12 mouse cellular contexts compared by ENCODE assay signal in the genomic region with DNA sequence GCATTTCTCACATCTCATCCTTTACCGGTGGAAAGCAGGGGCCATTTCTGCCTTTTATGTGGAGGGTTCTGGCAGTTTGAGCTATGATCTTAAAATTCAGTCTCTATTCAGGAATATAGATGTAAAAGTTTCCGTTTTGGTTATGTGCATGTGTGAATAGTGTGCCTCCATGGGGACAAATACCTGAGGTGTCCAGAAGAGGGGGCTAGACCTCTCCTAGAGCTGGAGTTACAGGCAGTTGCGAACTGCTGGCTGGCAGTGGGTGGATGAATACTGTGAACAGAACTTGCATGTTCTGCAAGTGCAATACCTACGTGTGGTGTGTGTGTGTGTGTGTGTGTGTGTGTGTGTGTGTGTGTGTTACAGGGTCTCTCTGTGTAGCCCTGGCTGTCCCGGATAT. TPM values are rescaled to one million over a fixed set of nuclear protein-coding genes. Genes with fewer than 3 reads are reported as not detected.
DNase-seq lines count a peak whose midpoint lies in the region; ATAC-seq and TF ChIP-seq lines count a peak whose summit lies in the region.
"Had no signal": no experiment of that assay in that cellular context is flagged by ENCODE, and none has a peak within 500 bp of the region (broad histone marks: within the 10 kb centered on the region; RNA-seq: fewer than 3 reads in every experiment).

No protein-coding gene starts in this region.

- WGBS in midbrain, embryonic 10.5 days: 77% methylated on average over 5 of the region's 5 CpGs

- ATAC-seq in megakaryocyte progenitor cell, adult 5-6 weeks (replicated peaks; ENCODE audit: poor library complexity): peak; percentile 23; the same call in 1 of the 2 replicates
- ATAC-seq in monocyte, adult 5-6 weeks (replicated peaks; ENCODE audit: insufficient number of reproducible peaks, low FRiP score, low TSS enrichment, poor library complexity, severe bottlenecking): no peak
- ATAC-seq: hindbrain, embryonic 16.5 days had no signal

- no peak overlapping the region for H3K27ac ChIP-seq in layer of hippocampus, adult 2 months
- H3K27ac ChIP-seq in midbrain, embryonic 10.5 days (replicated peaks): no peak overlapping the region
- H3K27ac ChIP-seq: embryonic facial prominence, embryonic 10.5 days; forebrain, embryonic 12.5 days; lung, embryonic 15.5 days had no signal

- no peaks in the 10 kb centered on the region for H3K36me3 ChIP-seq in midbrain, embryonic 10.5 days
- H3K36me3 ChIP-seq: embryonic facial prominence, embryonic 10.5 days; forebrain, embryonic 12.5 days; lung, embryonic 15.5 days had no signal

- H3K9me3 ChIP-seq in midbrain, embryonic 10.5 days (replicated peaks): no peaks in the 10 kb centered on the region
- H3K9me3 ChIP-seq: embryonic facial prominence, embryonic 10.5 days; forebrain, embryonic 12.5 days; lung, embryonic 15.5 days had no signal

- TF ChIP-seq CTCF in layer of hippocampus, adult 2 months (conservative IDR thresholded peaks at IDR 0.05): peak; percentile 45

- H3K27me3 ChIP-seq in midbrain, embryonic 10.5 days (ENCODE audit: low read depth, poor library complexity, severe bottlenecking): peaks cover 46% of the 10 kb centered on the region

- no peak overlapping the region for H3K4me3 ChIP-seq in layer of hippocampus, adult 2 months
- no peak overlapping the region for H3K4me3 ChIP-seq in midbrain, embryonic 10.5 days
- H3K4me3 ChIP-seq: embryonic facial prominence, embryonic 10.5 days; forebrain, embryonic 12.5 days; lung, embryonic 15.5 days had no signal

- no peak for DNase-seq in layer of hippocampus, adult 2 months (ENCODE audit: low spot score in 2 of 2)
- no peak for DNase-seq in layer of hippocampus, postnatal 36 days
- peak; percentile 33 for DNase-seq in CD4-positive helper T cell, adult 2 months (ENCODE audit: low read depth, low spot score)
- DNase-seq in NIH3T3 (ENCODE audit: low read depth): peak; percentile 64
- DNase-seq in midbrain, embryonic 10.5 days (ENCODE audit: low spot score): no peak

- H3K4me1 ChIP-seq in midbrain, embryonic 10.5 days: peaks cover 47% of the 10 kb centered on the region

RNA-seq across cellular contexts. Expression of gene Rgs9bp, which starts 2.7 kb away (rescaled TPM):
- total RNA-seq in layer of hippocampus, adult 2 months (2021): under 1 TPM; 0.34 to 0.51 TPM
- under 1 TPM; 0.23 to 0.37 TPM for total RNA-seq in layer of hippocampus, postnatal 36 days (2021)
- total RNA-seq in megakaryocyte progenitor cell, adult 5-6 weeks (2015): 0.93 and 1.2 TPM in 2 replicates
- total RNA-seq in megakaryocyte progenitor cell, adult 5-6 weeks (2017): 0.92 and 1.0 TPM in 2 replicates
- 0.10 to 0.21 TPM in 2 of 3 replicates, not detected in the other for total RNA-seq in monocyte, adult 5-6 weeks (2017)
- 0.29 and 0.64 TPM in 2 replicates for polyA plus RNA-seq in midbrain, embryonic 10.5 days (2016; fragmentation: Nextera tagmentation; extraction: Ambion mirVana)

RNA-seq across cellular contexts. Expression of gene Ankrd27, which starts 3.3 kb away (rescaled TPM):
- total RNA-seq in layer of hippocampus, adult 2 months (2021): 10 to 100 TPM; 35.8 to 44.2 TPM
- total RNA-seq in layer of hippocampus, postnatal 36 days (2021): 10 to 100 TPM; 42.0 to 44.1 TPM
- 37.5 and 44.2 TPM in 2 replicates for total RNA-seq in megakaryocyte progenitor cell, adult 5-6 weeks (2015)
- total RNA-seq in megakaryocyte progenitor cell, adult 5-6 weeks (2017): 55.8 and 57.1 TPM in 2 replicates
- 22.5 to 37.8 TPM (median 27.3 TPM) in 3 replicates for total RNA-seq in monocyte, adult 5-6 weeks (2017)
- polyA plus RNA-seq in midbrain, embryonic 10.5 days (2016; fragmentation: Nextera tagmentation; extraction: Ambion mirVana): 37.7 and 39.2 TPM in 2 replicates

RNA-seq across cellular contexts. Expression of gene Nudt19, which starts 26.6 kb away (rescaled TPM):
- 10 to 100 TPM; 65.1 to 67.3 TPM for total RNA-seq in layer of hippocampus, adult 2 months (2021)
- 10 to 100 TPM; 65.2 to 73.8 TPM for total RNA-seq in layer of hippocampus, postnatal 36 days (2021)
- total RNA-seq in megakaryocyte progenitor cell, adult 5-6 weeks (2015): 120 and 124 TPM in 2 replicates
- 41.1 and 61.3 TPM in 2 replicates for total RNA-seq in megakaryocyte progenitor cell, adult 5-6 weeks (2017)
- total RNA-seq in monocyte, adult 5-6 weeks (2017): 15.7 to 30.9 TPM (median 21.0 TPM) in 3 replicates
- 47.4 and 48.9 TPM in 2 replicates for polyA plus RNA-seq in midbrain, embryonic 10.5 days (2016; fragmentation: Nextera tagmentation; extraction: Ambion mirVana)

RNA-seq across cellular contexts. Expression of gene Tdrd12, which starts 45.2 kb away (rescaled TPM):
- total RNA-seq in layer of hippocampus, adult 2 months (2021): under 1 TPM; 0.64 to 0.74 TPM
- total RNA-seq in layer of hippocampus, postnatal 36 days (2021): under 1 TPM; 0.52 to 0.63 TPM
- 0.20 and 0.49 TPM in 2 replicates for total RNA-seq in megakaryocyte progenitor cell, adult 5-6 weeks (2015)
- 0.68 TPM in 1 of 2 replicates, not detected in the other for total RNA-seq in megakaryocyte progenitor cell, adult 5-6 weeks (2017)
- total RNA-seq in monocyte, adult 5-6 weeks (2017): not detected in 3 replicates
- polyA plus RNA-seq in midbrain, embryonic 10.5 days (2016; fragmentation: Nextera tagmentation; extraction: Ambion mirVana): 0.06 TPM in 1 of 2 replicates, not detected in the other
- total RNA-seq: granulocyte monocyte progenitor cell, adult 5-6 weeks had no signal

Comparison
In these comparisons a context has a peak if more than half of its experiments do, and no peak if none do; other contexts are left out.
1. DNase-seq: peak in CD4-positive helper T cell, adult 2 months (single experiment) and NIH3T3 (single experiment); none in layer of hippocampus, adult 2 months (0 of 2), layer of hippocampus, postnatal 36 days (0 of 2) and midbrain, embryonic 10.5 days (single experiment).